Mouse (Mus musculus) kidney, postnatal 0 days (tissue): ENCODE data around the gene Iqcn. TPM values are rescaled to one million over a fixed set of nuclear protein-coding genes. Genes with fewer than 3 reads are reported as not detected.

ENCODE experiments used
- ATAC-seq: fragments of 200-750 bp; cut with Nextera tagmentation; replicated peaks from 2 replicates; pipeline ENCODE4 v1.8.0; 2017; ENCODE audit warnings: low read depth, moderate number of reproducible peaks, moderate TSS enrichment, moderate library complexity; ENCODE audit not compliant: low FRiP score
- DNase-seq: peaks from one replicate; pipeline ENCODE4 v3.0.0-alpha.2; 2016; ENCODE audit warnings: low spot score
- H3K27ac ChIP-seq: fragments of 300-500 bp; sonication (generic); 2 replicates; pipeline ENCODE4 v1.5.1; 2014; ENCODE audit warnings: mild to moderate bottlenecking
- H3K27me3 ChIP-seq: fragments of 300-500 bp; sonication (generic); 2 replicates; pipeline ENCODE4 v1.6.1; 2014; ENCODE audit warnings: low read length, mixed read lengths; ENCODE audit not compliant: insufficient read depth
- H3K36me3 ChIP-seq: fragments of 300-500 bp; sonication (generic); 2 replicates; pipeline ENCODE4 v1.6.1; 2014; ENCODE audit warnings: low read length, mixed read lengths; ENCODE audit not compliant: insufficient read depth
- H3K4me1 ChIP-seq: fragments of 300-500 bp; sonication (generic); replicated peaks from 2 replicates; pipeline ENCODE4 v1.6.1; 2014; ENCODE audit warnings: antibody characterized with exemption, low read length, mixed read lengths; ENCODE audit not compliant: insufficient read depth
- H3K4me2 ChIP-seq: fragments of 300-500 bp; sonication (generic); 2 replicates; pipeline ENCODE4 v1.6.1; 2014; ENCODE audit warnings: mild to moderate bottlenecking, low read length, moderate library complexity, mixed read lengths
- H3K4me3 ChIP-seq: fragments of 300-500 bp; sonication (generic); replicated peaks from 2 replicates; pipeline ENCODE4 v1.5.1; 2014; ENCODE audit warnings: low read depth, low read length
- H3K9ac ChIP-seq: fragments of 300-500 bp; sonication (generic); 2 replicates; pipeline ENCODE4 v1.6.1; 2014; ENCODE audit warnings: low read depth, low read length
- H3K9me3 ChIP-seq: fragments of 300-500 bp; sonication (generic); replicated peaks from 2 replicates; pipeline ENCODE4 v1.6.1; 2016; ENCODE audit warnings: low read length, inconsistent platforms, mixed read lengths
- CTCF ChIP-seq: IDR thresholded peaks from 2 replicates; pipeline ENCODE4 v1.5.1; 2016; ENCODE audit warnings: antibody characterized with exemption, low read depth, mild to moderate bottlenecking, moderate library complexity
- WGBS: fragments of 180-500 bp; shearing (Covaris S2); extraction: QIAGEN DNeasy Blood & Tissue Kit; methylation state at CpG from one replicate; pipeline ENCODE4 v1.1.7; 2014; 5-methylcytosine and 5-hydroxymethylcytosine counted together
- polyA plus RNA-seq: library from polyadenylated mRNA; unstranded; fragments of >200 nt; fragmentation: Nextera tagmentation; extraction: Ambion mirVana; gene quantifications from 2 replicates; pipeline ENCODE4 v1.2.1, GENCODE M21; 2015

Iqcn gene
- polyA plus RNA-seq, 1 experiment from 2014 or later, result 0.03 TPM

DNA sequence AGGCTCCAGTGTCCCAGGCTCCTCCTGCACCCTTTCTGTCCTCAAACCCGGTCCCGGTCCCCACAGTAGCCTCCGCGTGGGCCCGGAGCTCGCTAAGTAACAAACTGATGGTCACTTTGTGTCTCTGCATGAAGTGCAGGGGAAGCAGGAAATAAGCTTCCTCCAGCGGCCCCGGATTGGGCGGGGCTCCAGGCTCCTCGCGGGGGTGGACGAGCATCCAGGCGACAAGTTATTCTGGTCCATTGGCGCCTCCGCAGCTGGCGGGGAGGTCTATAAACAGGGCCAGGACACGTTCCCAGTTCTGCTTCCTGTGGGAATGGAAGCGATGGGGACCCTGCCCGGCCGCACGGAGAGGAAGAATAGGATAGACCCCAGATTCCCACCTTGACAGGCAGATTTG, 49.9 kb downstream of the Iqcn start:
- Histone ChIP-seq H3K4me2 (peak overlapping the region; percentile 44), H3K9ac (peak overlapping the region; percentile 41; the same call in 1 of the 2 replicates), H3K27me3 (no peaks in the 10 kb centered on the region), H3K9me3 (no peaks in the 10 kb centered on the region), H3K4me3 (peak overlapping the region; percentile 1; the same call in 1 of the 2 replicates), H3K36me3 (0 out of 2 replicates have a peak, but pooled peaks cover 10% of the 10 kb centered on the region), H3K27ac (peak overlapping the region; percentile 90), H3K4me1 (peaks cover 23% of the 10 kb centered on the region)
- 8% methylated on average over 21 of the region's 21 CpGs for WGBS
- no peak for TF ChIP-seq CTCF
- peak; percentile 88 for DNase-seq
- ATAC-seq, result no peak; the same call in 1 of the 2 replicates

DNA sequence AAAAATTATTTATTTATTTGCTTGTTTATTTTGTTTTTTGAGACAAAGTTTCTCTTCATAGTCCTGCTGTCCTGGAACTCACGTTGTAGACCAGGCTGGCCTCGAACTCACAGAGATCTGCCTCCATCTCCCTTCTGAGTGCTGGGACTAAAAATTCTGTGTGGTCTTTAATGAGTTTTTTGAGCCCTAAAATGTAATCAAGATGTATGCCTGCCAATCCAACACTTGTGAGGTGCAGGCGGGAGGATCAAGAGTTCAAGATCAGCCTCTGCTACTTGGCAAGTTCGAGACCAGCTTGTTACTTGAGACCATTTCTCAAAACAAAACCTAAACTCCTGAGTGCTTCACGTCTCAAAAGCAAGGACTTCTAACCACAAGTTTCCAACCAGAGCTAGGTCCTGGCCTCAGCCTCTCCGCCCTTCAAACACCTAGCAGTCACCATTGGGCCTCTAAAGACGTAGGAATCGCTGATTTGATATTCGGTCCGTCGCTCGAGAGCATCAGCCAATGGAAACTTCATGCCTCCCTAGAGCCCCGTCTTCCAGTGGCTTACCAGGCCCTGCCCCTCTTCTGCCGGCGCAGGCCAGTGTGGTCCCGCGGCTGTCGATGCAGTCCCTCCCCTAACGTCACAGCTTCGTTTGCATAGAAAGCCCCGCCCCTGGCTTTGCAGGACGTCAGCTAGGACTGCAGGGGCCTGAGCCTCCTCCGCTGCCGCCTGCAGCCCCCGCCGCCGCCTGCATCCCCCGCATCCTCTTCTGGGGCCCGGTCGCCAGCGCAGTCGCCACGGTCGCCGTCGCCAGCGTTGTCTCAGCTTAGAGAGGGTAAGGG, 51.0 kb downstream of the Iqcn start, which contains the start of gene Rab3a:
Rab3a (plus strand) TSS at position 637 of the 828 bp plus-strand sequence.
- 8% methylated on average over 37 of the region's 37 CpGs for WGBS

GRCm38 (mm10) chr8:70754871-70755660, 51.8 kb downstream of the Iqcn start:
- H3K9me3 ChIP-seq, result no peaks in the 10 kb centered on the region
- 11% methylated on average over 47 of the region's 50 CpGs for WGBS
- peak overlapping the region; percentile 82 for H3K9ac ChIP-seq
- ATAC-seq, result peak; percentile 11
- peak overlapping the region; percentile 77 for H3K27ac ChIP-seq
- no peak for DNase-seq
- TF ChIP-seq CTCF, result no peak
- 0 out of 2 replicates have a peak, but pooled peaks cover 12% of the 10 kb centered on the region for H3K36me3 ChIP-seq
- peak overlapping the region; percentile 96 for H3K4me2 ChIP-seq
- peak overlapping the region; percentile 81 for H3K4me3 ChIP-seq
- H3K27me3 ChIP-seq, result no peaks in the 10 kb centered on the region
- H3K4me1 ChIP-seq, result peaks cover 34% of the 10 kb centered on the region

More for the DNA sequence above, 51.0 kb downstream of the Iqcn start, which contains the start of gene Rab3a:
- Histone ChIP-seq H3K36me3 (0 out of 2 replicates have a peak, but pooled peaks cover 12% of the 10 kb centered on the region), H3K9me3 (no peaks in the 10 kb centered on the region), H3K4me1 (peaks cover 29% of the 10 kb centered on the region), H3K9ac (peak within 1 kb of the TSS; percentile 82), H3K4me2 (peak within 1 kb of the TSS; percentile 96), H3K27ac (peak within 1 kb of the TSS; percentile 90), H3K4me3 (peak within 1 kb of the TSS; percentile 81), H3K27me3 (no peaks in the 10 kb centered on the region)
- DNase-seq, result peak; percentile 100
- TF ChIP-seq CTCF, result peak; percentile 12; the same call in 1 of the 2 replicates
- peak; percentile 96 for ATAC-seq

DNA sequence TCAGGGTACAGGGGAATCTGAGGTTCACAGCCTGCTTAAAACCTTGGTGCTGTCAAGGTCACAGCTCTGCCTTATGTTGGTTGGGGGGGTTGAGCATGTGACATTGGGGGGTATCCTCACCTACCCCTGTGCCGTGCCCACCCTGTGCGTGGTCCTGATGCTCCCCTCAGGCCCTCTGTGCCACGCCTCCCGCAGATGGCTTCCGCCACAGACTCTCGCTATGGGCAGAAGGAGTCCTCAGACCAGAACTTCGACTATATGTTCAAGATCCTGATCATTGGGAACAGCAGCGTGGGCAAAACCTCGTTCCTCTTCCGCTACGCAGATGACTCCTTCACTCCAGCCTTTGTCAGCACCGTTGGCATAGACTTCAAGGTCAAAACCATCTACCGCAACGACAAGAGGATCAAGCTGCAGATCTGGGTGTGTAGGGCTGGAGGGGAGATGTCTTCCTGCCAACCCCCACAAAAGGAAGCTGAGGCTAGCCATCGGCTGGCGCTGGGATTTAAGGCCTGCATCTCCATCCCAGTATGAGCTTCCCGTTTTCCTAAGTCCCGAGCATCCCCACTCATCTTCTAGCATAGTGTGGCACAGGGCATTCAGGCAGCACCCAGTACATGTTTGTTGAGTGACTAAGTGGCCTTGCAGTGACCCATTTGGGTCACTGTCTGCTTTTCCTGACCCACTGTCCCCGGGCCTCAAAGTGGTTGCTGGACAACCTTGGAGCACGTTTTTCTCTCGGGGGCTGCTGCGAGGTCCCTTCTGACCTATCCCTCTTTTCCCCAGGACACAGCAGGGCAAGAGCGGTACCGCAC, 52.6 kb downstream of the Iqcn start:
- TF ChIP-seq CTCF, result no peak
- Histone ChIP-seq H3K9me3 (no peaks in the 10 kb centered on the region), H3K4me1 (peaks cover 37% of the 10 kb centered on the region), H3K27me3 (no peaks in the 10 kb centered on the region), H3K36me3 (0 out of 2 replicates have a peak, but pooled peaks cover 12% of the 10 kb centered on the region), H3K4me3 (peak overlapping the region; percentile 81), H3K9ac (peak overlapping the region; percentile 82; the same call in 1 of the 2 replicates), H3K27ac (no peak overlapping the region), H3K4me2 (peak overlapping the region; percentile 96)
- DNase-seq, result no peak
- no peak for ATAC-seq
- 83% methylated on average over 24 of the region's 24 CpGs for WGBS

- ATAC-seq (no peak), DNase-seq (no peak)
- no peak overlapping the region for H3K4me3 ChIP-seq
- H3K9me3 ChIP-seq, result no peaks in the 10 kb centered on the region
- 94% methylated on average over 6 of the region's 6 CpGs for whole genome bisulfite sequencing
- H3K4me1 ChIP-seq, result peaks cover 37% of the 10 kb centered on the region
- H3K9ac ChIP-seq, result no peak overlapping the region
- no peaks in the 10 kb centered on the region for H3K27me3 ChIP-seq
- TF ChIP-seq CTCF, result no peak
- no peak overlapping the region for H3K4me2 ChIP-seq
- 0 out of 2 replicates have a peak, but pooled peaks cover 12% of the 10 kb centered on the region for H3K36me3 ChIP-seq
- no peak overlapping the region for H3K27ac ChIP-seq
Measured at GRCm38 (mm10) chr8:70756476-70757040, 53.3 kb downstream of the Iqcn start.
